Mouse (Mus musculus): ENCODE data around the gene Hk1. TPM values are rescaled to one million over a fixed set of nuclear protein-coding genes. Genes with fewer than 3 reads are reported as not detected.
A peak's percentile ranks its signal among the peaks of the same experiment; 100 is the strongest.
"Not testable (repeated sequence)": the region's sequence is repeated elsewhere in the genome, so short reads cannot be mapped to it uniquely, and the experiment has no call there.

Gene Hk1
- polyA plus RNA-seq, 1 experiment from 2014 or later, result 34.0 TPM

DNA sequence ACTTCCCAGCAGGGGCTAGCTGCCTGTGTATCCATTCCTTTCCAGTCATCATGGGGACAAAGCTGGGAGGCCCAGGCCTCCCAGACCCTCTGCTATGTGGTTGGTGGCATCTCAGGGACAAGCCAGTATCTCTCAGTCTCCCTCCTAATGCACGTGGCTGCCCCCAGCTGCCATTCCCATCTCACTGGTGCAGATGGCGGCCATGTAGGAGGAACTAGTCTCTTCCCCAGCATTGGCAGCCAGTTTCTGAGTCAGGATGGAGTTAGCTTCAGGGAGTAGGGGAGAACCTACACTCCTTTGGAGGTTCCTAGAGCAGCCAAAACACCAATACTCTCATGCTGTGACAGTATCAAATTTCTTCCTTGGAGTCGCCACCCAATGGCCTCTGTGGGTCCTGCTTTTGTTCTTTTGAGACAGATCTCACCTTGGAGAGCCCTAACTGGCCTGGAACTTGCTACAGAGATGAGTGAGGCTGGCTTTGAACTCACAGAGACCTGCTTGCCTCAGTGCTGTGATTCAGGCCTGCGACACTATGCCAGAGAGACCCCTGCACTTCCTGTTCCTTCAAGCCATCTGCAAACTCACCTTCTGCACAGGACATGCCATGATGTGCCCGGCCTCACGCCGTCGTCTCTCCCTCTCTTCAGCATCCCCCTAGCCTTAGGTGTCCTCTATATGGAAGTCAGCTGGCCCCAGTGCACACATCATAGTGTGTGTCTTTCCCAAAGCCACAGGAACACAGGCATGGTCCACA is 52.7 kb downstream of the Hk1 start:
- peak overlapping the region; percentile 50 for H3K27ac ChIP-seq
- WGBS, result 70% methylated on average over 8 of the region's 8 CpGs
- no peak for DNase-seq (ENCODE audit: low spot score)
- H3K36me3 ChIP-seq, result no peaks in the 10 kb centered on the region
- H3K4me3 ChIP-seq, result no peak overlapping the region
- peaks cover 19% of the 10 kb centered on the region for H3K4me1 ChIP-seq (replicated peaks)
- H3K9me3 ChIP-seq, result no peaks in the 10 kb centered on the region
- no peaks in the 10 kb centered on the region for H3K27me3 ChIP-seq (ENCODE audit: insufficient read depth, poor library complexity, severe bottlenecking)

DNA sequence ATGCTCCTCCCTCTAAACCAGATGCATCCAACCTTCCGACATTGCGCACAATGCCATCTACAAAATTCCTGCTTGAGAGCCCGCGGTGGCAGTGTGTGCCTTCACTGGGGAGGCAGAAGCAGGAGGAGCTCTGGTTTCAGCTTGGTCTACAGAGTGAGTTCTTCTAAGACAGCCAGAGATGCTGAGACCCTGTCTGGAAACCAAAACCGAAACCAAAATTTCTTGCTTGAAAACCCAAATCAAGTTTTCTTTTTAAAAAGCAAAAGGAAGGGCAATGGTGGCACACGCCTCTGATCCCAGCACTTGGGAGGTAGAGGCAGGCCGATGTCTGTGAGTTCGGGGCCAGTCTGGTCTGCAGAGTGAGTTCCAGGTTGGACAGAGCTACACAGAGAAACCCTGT is 53.7 kb downstream of the Hk1 start:
- no peak overlapping the region for H3K4me3 ChIP-seq
- no peak overlapping the region for H3K27ac ChIP-seq
- peaks cover 19% of the 10 kb centered on the region for H3K4me1 ChIP-seq (replicated peaks)
- H3K36me3 ChIP-seq, result no peaks in the 10 kb centered on the region
- H3K9me3 ChIP-seq, result no peaks in the 10 kb centered on the region
- 93% methylated on average over 8 of the region's 8 CpGs for WGBS
- no peak for DNase-seq (ENCODE audit: low spot score)
- no peaks in the 10 kb centered on the region for H3K27me3 ChIP-seq (ENCODE audit: insufficient read depth, poor library complexity, severe bottlenecking)

- DNase-seq (ENCODE audit: low spot score); H3K4me1 ChIP-seq (replicated peaks): not testable (repeated sequence)
Measured at GRCm38 (mm10) chr10:62322821-62323220, 56.9 kb downstream of the Hk1 start.

GRCm38 (mm10) chr10:62321457-62321856 is 58.3 kb downstream of the Hk1 start:
- H3K36me3 ChIP-seq, result no peaks in the 10 kb centered on the region
- no peak overlapping the region for H3K27ac ChIP-seq
- DNase-seq (ENCODE audit: low spot score), result no peak
- H3K4me1 ChIP-seq (replicated peaks), result no peaks in the 10 kb centered on the region
- no peaks in the 10 kb centered on the region for H3K27me3 ChIP-seq (ENCODE audit: insufficient read depth, poor library complexity, severe bottlenecking)
- no peaks in the 10 kb centered on the region for H3K9me3 ChIP-seq
- WGBS, result 75% methylated on average over 9 of the region's 9 CpGs
- H3K4me3 ChIP-seq, result no peak overlapping the region

More at GRCm38 (mm10) chr10:62322821-62323220, 56.9 kb downstream of the Hk1 start:
- not testable (repeated sequence) for H3K36me3 ChIP-seq; H3K4me3 ChIP-seq; H3K9me3 ChIP-seq; H3K27ac ChIP-seq; H3K27me3 ChIP-seq (ENCODE audit: insufficient read depth, poor library complexity, severe bottlenecking)
- WGBS, result 87% methylated on average over 8 of the region's 8 CpGs

GRCm38 (mm10) chr10:62320402-62320978 is 59.2 kb downstream of the Hk1 start:
- 87% methylated on average over 9 of the region's 9 CpGs for WGBS
- no peaks in the 10 kb centered on the region for H3K27me3 ChIP-seq (ENCODE audit: insufficient read depth, poor library complexity, severe bottlenecking)
- H3K36me3 ChIP-seq, result no peaks in the 10 kb centered on the region
- no peak overlapping the region for H3K4me3 ChIP-seq
- no peak overlapping the region for H3K27ac ChIP-seq
- no peaks in the 10 kb centered on the region for H3K9me3 ChIP-seq
- DNase-seq (ENCODE audit: low spot score), result no peak
- H3K4me1 ChIP-seq (replicated peaks), result no peaks in the 10 kb centered on the region

- H3K36me3 ChIP-seq, result no peaks in the 10 kb centered on the region
- WGBS, result 79% methylated on average over 7 of the region's 7 CpGs
- no peak overlapping the region for H3K4me3 ChIP-seq
- H3K4me1 ChIP-seq (replicated peaks), result peaks cover 4% of the 10 kb centered on the region; the same call in 1 of the 2 replicates
- no peaks in the 10 kb centered on the region for H3K9me3 ChIP-seq
- DNase-seq (ENCODE audit: low spot score), result no peak
- H3K27ac ChIP-seq, result no peak overlapping the region
- H3K27me3 ChIP-seq (ENCODE audit: insufficient read depth, poor library complexity, severe bottlenecking), result no peaks in the 10 kb centered on the region
Measured at GRCm38 (mm10) chr10:62319154-62319553, 60.6 kb downstream of the Hk1 start.

GRCm38 (mm10) chr10:62316467-62316866 is 63.2 kb downstream of the Hk1 start:
- WGBS, result 80% methylated on average over 8 of the region's 8 CpGs
- Histone ChIP-seq H3K36me3 (no peaks in the 10 kb centered on the region), H3K4me3 (no peak overlapping the region), H3K27ac (no peak overlapping the region), H3K27me3 (ENCODE audit: insufficient read depth, poor library complexity, severe bottlenecking) (no peaks in the 10 kb centered on the region), H3K4me1 (replicated peaks) (peaks cover 16% of the 10 kb centered on the region), H3K9me3 (no peaks in the 10 kb centered on the region)
- DNase-seq (ENCODE audit: low spot score), result no peak

DNA sequence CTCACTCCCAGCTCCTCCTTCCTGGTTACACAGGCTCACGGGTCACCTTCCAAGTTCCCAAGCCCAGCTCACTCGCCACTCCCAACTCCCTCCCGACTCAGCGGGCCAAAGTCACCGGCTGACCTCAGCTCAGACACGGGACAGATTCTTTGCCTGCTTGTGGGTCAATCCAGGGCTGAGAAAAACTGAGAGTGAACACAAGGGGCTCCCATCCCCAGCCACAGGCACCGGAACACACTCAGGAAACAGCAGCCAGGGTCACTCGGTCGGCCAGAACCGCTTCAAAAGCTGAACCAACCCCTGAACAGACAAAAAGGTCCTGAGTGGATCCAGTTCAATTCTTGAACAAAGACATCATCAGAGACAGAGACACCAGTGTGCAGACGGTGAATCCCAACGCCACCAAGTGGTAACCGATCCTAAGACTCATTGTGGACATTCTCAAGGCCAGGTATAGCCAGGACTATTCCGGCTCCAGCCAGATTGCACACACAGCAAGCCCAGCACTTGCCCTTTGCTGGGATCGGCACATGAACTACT is 65.8 kb downstream of the Hk1 start:
- WGBS, result 62% methylated on average over 15 of the region's 15 CpGs

DNA sequence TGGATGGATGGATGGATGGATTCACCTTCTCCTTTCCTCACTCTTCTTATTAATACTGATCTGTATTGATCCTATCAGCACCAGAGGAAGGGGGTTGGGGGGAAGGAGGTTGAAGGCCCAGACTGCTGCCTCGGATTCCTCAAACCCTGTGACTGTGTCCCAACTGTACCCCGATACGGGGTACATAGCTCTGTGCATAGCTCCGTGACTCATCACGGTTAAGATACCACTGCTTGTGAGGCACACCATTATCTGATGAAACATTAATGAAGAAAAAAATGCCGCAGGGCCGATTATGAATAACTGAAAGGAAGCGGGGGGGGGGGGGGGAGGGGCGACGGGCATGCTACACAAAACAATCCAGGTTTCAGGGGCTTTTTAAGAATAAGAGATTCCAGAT is 66.6 kb downstream of the Hk1 start:
- no peak for DNase-seq (ENCODE audit: low spot score)
- WGBS, result 83% methylated on average over 10 of the region's 10 CpGs

More for the DNA sequence above, 65.8 kb downstream of the Hk1 start:
- Histone ChIP-seq H3K9me3 (no peaks in the 10 kb centered on the region), H3K27me3 (ENCODE audit: insufficient read depth, poor library complexity, severe bottlenecking) (no peaks in the 10 kb centered on the region), H3K4me3 (no peak overlapping the region), H3K4me1 (replicated peaks) (peaks cover 19% of the 10 kb centered on the region), H3K27ac (peak overlapping the region; percentile 30; the same call in 1 of the 2 replicates), H3K36me3 (no peaks in the 10 kb centered on the region)
- DNase-seq (ENCODE audit: low spot score), result peak; percentile 8

GRCm38 (mm10) chr10:62311464-62311863 is 68.2 kb downstream of the Hk1 start:
- WGBS, result 63% methylated on average over 6 of the region's 6 CpGs
- Histone ChIP-seq H3K9me3 (no peaks in the 10 kb centered on the region), H3K27ac (no peak overlapping the region), H3K36me3 (peaks cover 4% of the 10 kb centered on the region; the same call in 1 of the 2 replicates), H3K4me3 (no peak overlapping the region), H3K4me1 (replicated peaks) (peaks cover 19% of the 10 kb centered on the region), H3K27me3 (ENCODE audit: insufficient read depth, poor library complexity, severe bottlenecking) (no peaks in the 10 kb centered on the region)
- DNase-seq (ENCODE audit: low spot score), result no peak

More for the DNA sequence above, 66.6 kb downstream of the Hk1 start:
- Histone ChIP-seq H3K36me3 (peaks cover 4% of the 10 kb centered on the region; the same call in 1 of the 2 replicates), H3K4me3 (no peak overlapping the region), H3K27me3 (ENCODE audit: insufficient read depth, poor library complexity, severe bottlenecking) (no peaks in the 10 kb centered on the region), H3K27ac (peak overlapping the region; percentile 30; the same call in 1 of the 2 replicates), H3K9me3 (no peaks in the 10 kb centered on the region), H3K4me1 (replicated peaks) (peaks cover 19% of the 10 kb centered on the region)

DNA sequence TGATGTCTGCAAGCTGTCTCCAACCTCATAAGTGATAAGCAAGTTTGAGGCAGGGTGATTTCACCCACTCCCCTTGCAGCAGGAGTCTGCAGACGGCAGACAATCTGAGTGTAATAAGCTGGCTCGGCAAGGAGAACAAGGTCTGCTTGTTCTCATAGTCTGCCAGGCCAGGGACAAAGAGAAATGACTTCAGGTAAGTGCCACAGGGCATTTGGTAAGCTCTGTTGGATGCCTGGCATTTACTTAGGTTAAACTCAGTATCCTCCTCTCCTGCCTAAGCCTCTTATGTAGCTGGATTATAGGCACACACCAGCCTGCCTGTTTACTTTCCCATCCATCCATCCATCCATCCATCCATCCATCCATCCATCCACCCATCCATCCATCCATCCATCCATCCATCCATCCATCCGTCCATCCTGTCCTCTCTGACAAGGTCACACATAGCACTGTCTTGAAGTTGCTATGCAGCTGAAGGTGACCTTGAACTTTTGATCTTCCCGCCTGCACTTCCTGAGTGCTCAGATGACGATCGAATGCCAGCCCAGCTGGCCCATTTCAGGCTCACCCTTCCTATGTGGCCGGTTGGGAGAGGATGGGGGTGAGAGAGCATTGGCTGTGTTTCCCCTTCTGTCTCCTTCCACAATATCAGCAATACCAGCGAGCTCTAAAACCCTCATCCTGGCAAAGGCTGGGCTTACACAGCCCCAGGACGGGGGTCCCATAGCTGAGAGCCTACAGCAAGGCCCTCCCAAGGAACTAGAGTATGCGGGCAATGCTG is 69.3 kb downstream of the Hk1 start:
- no peaks in the 10 kb centered on the region for H3K27me3 ChIP-seq (ENCODE audit: insufficient read depth, poor library complexity, severe bottlenecking)
- DNase-seq (ENCODE audit: low spot score), result no peak
- H3K9me3 ChIP-seq, result no peaks in the 10 kb centered on the region
- no peak overlapping the region for H3K4me3 ChIP-seq
- peaks cover 19% of the 10 kb centered on the region for H3K4me1 ChIP-seq (replicated peaks)
- WGBS, result 88% methylated on average over 10 of the region's 10 CpGs
- H3K27ac ChIP-seq, result no peak overlapping the region
- H3K36me3 ChIP-seq, result peaks cover 4% of the 10 kb centered on the region; the same call in 1 of the 2 replicates

GRCm38 (mm10) chr10:62309593-62309992 is 70.1 kb downstream of the Hk1 start:
- Histone ChIP-seq H3K27ac (no peak overlapping the region), H3K27me3 (ENCODE audit: insufficient read depth, poor library complexity, severe bottlenecking) (no peaks in the 10 kb centered on the region), H3K36me3 (peaks cover 4% of the 10 kb centered on the region; the same call in 1 of the 2 replicates), H3K4me1 (replicated peaks) (peaks cover 19% of the 10 kb centered on the region), H3K4me3 (no peak overlapping the region), H3K9me3 (no peaks in the 10 kb centered on the region)
- DNase-seq (ENCODE audit: low spot score), result no peak
- WGBS, result 87% methylated on average over 5 of the region's 5 CpGs
